Mouse (Mus musculus) stomach, postnatal 0 days (tissue): ENCODE data around the gene Ccr5.
A peak's percentile ranks its signal among the peaks of the same experiment; 100 is the strongest.

Source experiments
- CTCF ChIP-seq: IDR thresholded peaks from 2 replicates; pipeline ENCODE4 v1.5.1; 2016; ENCODE audit warnings: antibody characterized with exemption, low read depth, mild to moderate bottlenecking, moderate library complexity
- EP300 ChIP-seq: optimal IDR thresholded peaks from 2 replicates; pipeline ENCODE3; 2016; ENCODE audit warnings: antibody characterized with exemption

GRCm38 (mm10) chr9:124118489-124118888 lies 2.9 kb upstream of the Ccr5 start:
- TF ChIP-seq EP300 (no peak), CTCF (peak; percentile 68)
